Mouse (Mus musculus) central nervous system, embryonic 18 days (tissue): ENCODE measurements around the gene Ptrhd1. TPM values are rescaled to one million over a fixed set of nuclear protein-coding genes. Genes with fewer than 3 reads are reported as not detected.

Source experiments
- polyA plus RNA-seq: library from polyadenylated mRNA; depleted of rRNA; stranded (reverse); fragments of >200 nt; gene quantifications from 2 replicates; pipeline ENCODE4 v1.2.3, GENCODE M21; 2012; rRNA removed

Gene Ptrhd1
- polyA plus RNA-seq: 5.2 and 5.8 TPM in 2 replicates

GRCm38 (mm10) chr12:4233572-4234508 is at the start of gene Ptrhd1, which contains the start of gene Cenpo:
Gene Ptrhd1 (plus strand): TSS chr12:4234027.
Gene Cenpo (minus strand): TSS chr12:4234294.

Other genes with a start within 250 kb of the Ptrhd1 start
- gene Efr3b, start 195.1 kb upstream of the Ptrhd1 start, polyA plus RNA-seq: 48.2 and 50.3 TPM in 2 replicates
- 27.3 and 28.7 TPM in 2 replicates for gene Dnajc27, start 151.4 kb upstream of the Ptrhd1 start, polyA plus RNA-seq
- 16.3 and 16.5 TPM in 2 replicates for gene Adcy3, start 100.9 kb upstream of the Ptrhd1 start, polyA plus RNA-seq
- 8.4 and 9.1 TPM in 2 replicates for gene Cenpo, start 267 bp downstream of the Ptrhd1 start, polyA plus RNA-seq
- gene Ncoa1, start 243.2 kb downstream of the Ptrhd1 start, polyA plus RNA-seq: 50.5 and 54.7 TPM in 2 replicates